Mouse (Mus musculus) liver, adult 2 months (tissue): Measurements from ENCODE around the gene Mrpl1.

Experiments used
- CTCF ChIP-seq: fragments of 200-500 bp; IDR thresholded peaks from 2 replicates; pipeline ENCODE4 v1.5.1; 2011; ENCODE audit warnings: low read depth, low read length, control low read depth
- POLR2A ChIP-seq: fragments of 200-500 bp; IDR thresholded peaks from 2 replicates; pipeline ENCODE4 v1.6.1; 2011; ENCODE audit warnings: low read length, control low read depth; ENCODE audit not compliant: insufficient read depth; ENCODE audit errors: extremely low read depth

DNA sequence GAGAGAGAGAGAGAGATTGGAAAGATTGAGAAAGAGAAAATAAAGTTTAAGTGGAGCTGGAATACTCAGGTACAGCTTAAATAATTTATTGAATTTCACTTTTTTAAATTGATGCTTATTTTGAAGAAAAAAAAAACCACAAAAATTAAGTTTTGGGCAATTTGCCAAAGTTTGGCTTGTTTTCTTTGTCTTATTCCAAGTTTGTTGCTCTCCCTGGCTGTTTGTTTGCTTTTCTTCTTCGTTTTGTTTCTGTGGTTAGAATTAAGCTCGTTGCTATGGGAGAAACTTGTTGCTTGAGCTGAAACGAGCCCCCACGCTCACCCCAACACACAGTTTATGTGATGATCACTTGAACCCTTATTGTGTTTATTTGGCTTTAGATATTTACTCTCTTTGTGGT lies 18.0 kb upstream of the Mrpl1 start:
- TF ChIP-seq POLR2A, result no peak
- TF ChIP-seq CTCF, result no peak
